Mouse (Mus musculus): Measurements from ENCODE around the gene Ssu72.

Ssu72 gene

GRCm38 (mm10) chr4:155757011-155757410 is 52.4 kb downstream of the Ssu72 start:
- DNase-seq (ENCODE audit: low spot score), result no peak

DNA sequence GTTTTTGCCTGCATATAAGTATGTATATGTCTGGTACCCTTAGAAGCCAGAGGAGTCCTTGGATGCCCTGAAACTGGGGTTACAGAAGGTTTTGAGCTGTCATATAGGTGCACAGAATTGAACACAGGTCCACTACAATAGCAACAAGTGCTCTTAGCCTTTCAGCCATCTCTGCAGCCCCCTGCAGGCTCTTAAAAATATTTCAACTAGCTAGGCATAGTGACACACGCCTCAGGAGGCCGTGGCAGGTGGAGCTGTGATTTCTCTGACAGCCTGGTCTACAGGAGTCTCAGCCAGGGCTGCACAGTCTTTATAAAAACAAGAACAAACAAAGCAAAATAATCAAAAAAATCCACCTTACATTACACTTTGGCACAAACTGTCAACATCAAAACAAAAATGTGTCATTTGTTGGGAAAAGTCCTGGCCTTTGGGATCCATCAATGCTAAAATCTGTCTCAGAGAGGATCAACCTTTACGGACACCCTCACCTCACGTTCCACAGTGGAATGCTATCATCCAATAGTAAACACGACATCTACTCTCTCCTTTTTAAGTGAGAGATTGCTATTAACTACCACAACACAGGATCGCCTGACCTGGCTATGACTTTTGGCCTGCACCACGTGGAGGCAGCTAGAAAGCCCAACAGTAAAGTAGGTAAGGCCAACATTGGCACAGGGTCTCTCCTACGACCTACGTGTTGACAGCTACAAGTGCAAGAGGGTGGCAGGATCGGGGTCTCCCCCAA is 55.4 kb downstream of the Ssu72 start:
- peak; percentile 30 for DNase-seq (ENCODE audit: low spot score)

DNA sequence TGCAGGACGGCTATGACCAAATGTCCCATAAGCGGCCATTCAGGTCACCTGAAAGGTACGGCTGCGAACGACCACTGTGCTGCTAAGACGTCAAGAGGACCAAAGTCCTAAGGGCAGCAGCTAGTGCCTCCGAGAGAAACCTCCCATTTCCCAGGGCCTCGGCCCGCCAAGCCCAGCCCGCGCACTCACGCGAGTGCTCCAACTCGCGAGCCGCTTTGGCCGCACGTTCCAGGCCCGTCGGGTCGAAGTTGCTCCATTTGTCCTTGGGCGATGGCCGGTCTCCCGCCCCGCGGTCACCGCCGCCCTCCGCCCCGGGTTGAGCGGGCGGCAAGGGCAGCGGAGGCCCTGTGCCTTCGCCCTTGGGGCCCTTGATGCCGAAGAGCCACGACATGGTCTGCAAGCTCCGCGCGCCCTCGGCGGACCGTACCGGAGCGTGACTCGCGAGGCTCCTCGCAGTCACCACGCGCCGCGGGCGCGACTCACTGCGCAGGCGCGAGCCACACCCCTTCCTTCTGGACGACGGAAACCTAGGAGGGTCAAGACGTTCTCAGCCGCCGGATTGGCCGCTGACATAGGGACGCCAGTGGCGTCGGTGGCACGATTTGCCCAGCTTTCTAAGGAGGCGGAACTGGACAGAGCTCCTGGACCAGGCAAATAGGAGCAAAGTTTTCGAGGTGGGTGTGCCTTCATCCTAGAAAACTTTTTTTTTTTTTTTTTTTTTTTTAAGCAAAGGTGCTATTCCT is 56.2 kb downstream of the Ssu72 start, which contains the start of gene Atad3a:
Atad3a (minus strand) TSS at position 481 of the 743 bp plus-strand sequence.
- DNase-seq (ENCODE audit: low spot score), result peak; percentile 97

DNA sequence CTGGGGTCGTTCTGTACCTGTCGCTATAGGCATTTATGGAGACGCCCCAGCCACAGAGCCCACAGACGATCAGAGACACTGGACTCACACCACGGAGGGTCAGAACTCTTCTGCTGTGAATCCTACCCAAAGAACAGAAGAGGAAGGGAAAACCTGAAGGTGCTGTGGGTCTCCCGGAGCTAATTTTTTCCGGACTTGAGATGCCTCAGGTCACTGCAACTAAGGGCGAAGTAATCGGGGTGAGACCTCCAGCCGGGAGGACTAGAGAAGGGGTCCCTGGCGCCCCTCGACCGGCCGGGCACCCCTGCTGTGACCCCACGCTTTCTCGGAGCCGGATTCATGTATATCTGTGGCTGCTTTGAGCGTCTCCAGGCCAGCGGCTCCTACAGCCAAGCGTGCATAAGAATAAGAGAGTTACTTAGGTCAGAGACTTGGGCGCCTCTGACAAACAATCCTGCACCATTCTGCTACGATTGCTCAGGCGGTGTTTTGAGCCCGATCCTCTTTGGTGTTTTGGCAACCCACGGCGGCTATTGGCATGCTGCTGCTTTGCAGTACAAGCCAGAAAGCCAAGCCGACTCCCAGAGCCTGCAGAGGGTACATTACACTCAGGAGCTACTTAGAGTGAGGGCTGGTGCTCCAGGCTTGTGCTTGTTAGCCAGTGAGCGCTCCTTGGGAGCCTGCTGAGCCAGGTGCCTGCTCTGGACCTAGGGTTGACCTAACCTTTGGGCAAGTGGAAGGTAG is 56.9 kb downstream of the Ssu72 start:
- no peak for DNase-seq (ENCODE audit: low spot score)

DNA sequence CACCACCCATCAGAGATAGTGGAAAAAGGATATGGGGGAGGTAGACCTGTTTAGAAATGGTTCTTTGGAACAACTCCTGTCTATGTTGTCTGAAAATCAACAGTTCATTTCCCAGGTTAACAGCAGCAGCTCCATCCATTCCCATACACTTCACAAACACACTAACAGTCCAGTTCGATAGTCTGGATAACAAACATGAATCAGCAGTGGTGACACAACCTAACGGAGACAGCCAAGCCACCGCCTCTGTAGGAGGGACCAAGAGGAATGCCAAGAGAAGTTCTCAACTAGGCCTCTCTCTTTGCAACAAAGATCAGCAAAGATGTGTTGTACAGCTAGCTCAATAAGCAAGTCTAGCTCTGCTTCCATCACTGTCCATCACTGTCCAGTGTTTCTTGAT is 57.8 kb downstream of the Ssu72 start:
- DNase-seq (ENCODE audit: low spot score), result no peak

- DNase-seq (ENCODE audit: low spot score), result no peak
Observed at GRCm38 (mm10) chr4:155769496-155769879, 64.9 kb downstream of the Ssu72 start.

- DNase-seq (ENCODE audit: low spot score), result peak; percentile 92
Observed at GRCm38 (mm10) chr4:155769880-155770512, 65.4 kb downstream of the Ssu72 start.

DNA sequence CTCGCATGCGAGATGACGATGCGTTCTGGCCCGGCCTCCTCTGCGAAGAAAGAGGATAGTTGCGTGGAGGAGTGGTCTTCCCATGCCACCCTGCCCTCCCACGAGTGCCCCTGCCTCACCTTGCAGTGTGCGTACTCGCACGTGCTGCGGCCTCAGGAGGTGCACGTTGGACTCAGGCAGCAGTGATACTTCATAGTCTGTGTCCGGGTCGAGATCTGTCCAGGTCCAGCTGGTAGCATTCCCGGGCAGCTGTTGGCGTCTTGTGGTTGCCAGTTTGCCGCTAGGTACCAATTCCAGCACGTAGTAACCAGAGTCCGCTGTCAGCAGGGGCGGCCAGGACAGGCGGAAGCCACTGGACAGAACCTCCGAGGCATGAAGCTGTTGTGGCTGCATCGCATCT is 66.0 kb downstream of the Ssu72 start:
- DNase-seq (ENCODE audit: low spot score), result no peak

GRCm38 (mm10) chr4:155771706-155772105 is 67.1 kb downstream of the Ssu72 start:
- no peak for DNase-seq (ENCODE audit: low spot score)

GRCm38 (mm10) chr4:155772786-155773185 is 68.2 kb downstream of the Ssu72 start:
- DNase-seq (ENCODE audit: low spot score), result no peak

DNA sequence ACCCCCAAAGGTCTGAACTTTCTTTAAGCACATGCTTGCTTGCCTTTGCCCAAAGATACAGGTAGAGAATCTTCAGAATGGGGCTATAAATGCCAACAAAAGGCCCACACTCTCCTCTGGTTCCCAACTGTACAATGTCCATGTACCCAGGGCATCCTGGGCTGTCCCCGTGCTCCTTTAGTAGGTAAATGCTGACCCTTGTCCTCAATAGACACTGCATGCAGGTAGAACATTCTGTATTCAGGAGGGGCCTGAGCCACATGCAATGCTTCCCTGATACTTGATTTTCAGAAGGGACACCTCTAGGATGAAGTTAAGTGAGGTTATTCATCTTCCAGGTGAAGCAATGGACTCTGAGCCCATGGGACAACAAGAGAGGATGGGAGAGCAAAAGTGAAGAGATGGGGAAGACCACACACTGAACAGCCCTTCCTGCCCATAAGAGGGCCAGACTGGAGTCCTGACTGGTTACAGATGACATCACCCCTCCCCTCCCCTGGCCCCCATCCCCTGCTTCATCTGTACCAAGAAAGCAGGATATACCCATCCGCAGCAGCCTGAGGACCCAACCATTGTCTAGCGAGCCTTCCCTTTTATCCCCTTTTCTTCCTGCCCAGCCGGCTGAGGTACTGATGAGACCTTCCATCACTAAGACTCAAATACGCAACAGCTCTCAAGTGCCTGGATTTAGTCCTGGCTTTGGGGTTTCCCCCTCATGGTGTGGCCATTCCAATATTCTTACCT is 68.9 kb downstream of the Ssu72 start:
- DNase-seq (ENCODE audit: low spot score), result no peak

DNA sequence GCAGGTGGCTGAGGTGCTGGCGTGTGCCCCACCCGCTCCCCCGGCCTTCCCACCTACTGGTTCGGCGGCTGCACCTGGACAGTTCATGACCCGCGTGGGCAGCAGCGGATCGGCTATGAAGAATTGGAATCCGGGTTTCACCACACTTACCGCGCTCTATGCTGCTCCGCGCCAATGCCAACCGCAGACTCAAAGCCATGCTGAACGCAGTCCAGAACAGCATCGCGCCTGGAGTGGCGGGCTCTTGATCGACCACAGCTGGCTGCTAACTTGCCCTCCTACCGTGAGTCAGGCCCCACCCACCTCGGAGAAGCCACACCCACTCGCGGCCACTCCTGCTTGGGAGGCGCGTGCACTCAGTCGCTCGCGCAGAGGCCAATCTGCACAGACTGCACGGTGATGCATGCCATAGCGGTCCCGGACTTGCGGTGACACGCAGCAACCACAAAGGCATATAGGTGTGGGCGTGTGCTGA is 69.7 kb downstream of the Ssu72 start, which contains the start of gene Vwa1:
Vwa1 (minus strand) TSS at position 419 of the 475 bp plus-strand sequence.
- peak; percentile 92 for DNase-seq (ENCODE audit: low spot score)

GRCm38 (mm10) chr4:155774971-155775740 is 70.6 kb downstream of the Ssu72 start:
- DNase-seq (ENCODE audit: low spot score), result peak; percentile 36

- DNase-seq (ENCODE audit: low spot score), result no peak
Observed at GRCm38 (mm10) chr4:155775855-155776254, 71.3 kb downstream of the Ssu72 start.

DNA sequence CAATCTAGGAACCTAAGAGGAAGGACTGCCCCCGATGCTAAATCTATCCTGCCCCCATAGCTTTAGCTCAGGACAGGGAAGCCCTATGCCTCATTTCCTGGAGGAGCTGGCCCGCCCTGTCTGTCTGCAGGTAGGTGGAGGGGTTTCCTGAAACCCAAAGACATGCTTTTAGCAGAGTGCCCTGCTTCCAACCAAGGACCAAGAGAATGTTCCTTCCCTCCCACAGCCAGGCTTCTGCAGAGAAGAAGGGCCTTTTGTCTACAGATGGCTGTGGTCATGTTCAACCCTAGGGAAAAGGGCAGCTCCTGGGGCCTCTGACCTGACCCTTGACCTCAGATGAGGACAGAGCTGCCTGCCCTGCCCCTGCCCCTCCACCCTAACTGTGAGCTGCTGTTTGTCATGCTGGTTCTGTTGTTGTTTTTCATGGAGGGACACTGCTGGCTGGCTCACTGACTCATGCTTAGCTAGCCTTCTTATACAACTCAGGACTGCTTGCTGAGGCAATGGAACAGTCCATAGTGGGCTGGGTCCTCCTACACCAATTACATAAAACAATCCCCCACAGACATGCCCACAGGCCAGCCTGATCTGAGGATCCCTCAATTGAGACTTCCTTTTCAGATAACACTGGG is 72.2 kb downstream of the Ssu72 start:
- DNase-seq (ENCODE audit: low spot score), result no peak

- no peak for DNase-seq (ENCODE audit: low spot score)
Observed at GRCm38 (mm10) chr4:155777816-155778215, 73.2 kb downstream of the Ssu72 start.

- DNase-seq (ENCODE audit: low spot score), result no peak
Observed at GRCm38 (mm10) chr4:155779498-155779897, 74.9 kb downstream of the Ssu72 start.

DNA sequence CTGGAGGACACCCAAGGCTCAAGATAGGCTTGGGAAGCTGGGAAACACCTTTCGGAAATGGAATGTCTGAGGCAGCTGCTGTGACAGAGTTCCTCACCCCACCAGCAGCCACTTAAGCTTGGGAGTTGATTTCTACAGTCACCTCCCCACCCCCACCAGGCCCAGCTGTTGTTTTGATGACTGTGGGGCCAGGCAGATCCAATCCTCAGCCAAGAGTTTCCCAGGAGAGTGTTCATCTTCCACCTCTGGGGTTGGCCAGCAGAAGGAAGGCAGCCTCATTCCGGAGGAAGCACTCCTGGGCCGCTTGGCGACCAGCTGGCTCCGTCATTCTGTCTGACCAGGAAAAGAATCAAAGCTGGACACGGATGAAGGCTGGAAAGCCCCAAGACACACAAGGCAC is 76.3 kb downstream of the Ssu72 start:
- no peak for DNase-seq (ENCODE audit: low spot score)

Measured in lung, postnatal 25 days (tissue).